Mouse (Mus musculus) neural tube, embryonic 12.5 days (tissue): Measurements from ENCODE around the gene Ehmt2. TPM values are rescaled to one million over a fixed set of nuclear protein-coding genes. Genes with fewer than 3 reads are reported as not detected.

ENCODE experiments used
- ATAC-seq: fragments of 200-750 bp; cut with Nextera tagmentation; 2 replicates; pipeline ENCODE4 v1.8.0; 2017; ENCODE audit warnings: low read depth, mild to moderate bottlenecking, moderate TSS enrichment, moderate library complexity; ENCODE audit not compliant: low FRiP score
- H3K27ac ChIP-seq: fragments of 300-500 bp; sonication (generic); 2 replicates; pipeline ENCODE4 v1.5.1; 2016
- H3K27me3 ChIP-seq: fragments of 300-500 bp; sonication (generic); replicated peaks from 2 replicates; pipeline ENCODE4 v1.6.1; 2016; ENCODE audit warnings: mild to moderate bottlenecking
- H3K36me3 ChIP-seq: fragments of 300-500 bp; sonication (generic); 2 replicates; pipeline ENCODE4 v1.6.1; 2016; ENCODE audit warnings: mild to moderate bottlenecking
- H3K4me1 ChIP-seq: fragments of 300-500 bp; sonication (generic); 2 replicates; pipeline ENCODE4 v1.6.1; 2016
- H3K4me2 ChIP-seq: fragments of 300-500 bp; sonication (generic); replicated peaks from 2 replicates; pipeline ENCODE4 v1.6.1; 2016; ENCODE audit warnings: mild to moderate bottlenecking
- H3K4me3 ChIP-seq: fragments of 300-500 bp; sonication (generic); 2 replicates; pipeline ENCODE4 v1.5.1; 2016
- H3K9ac ChIP-seq: fragments of 300-500 bp; sonication (generic); 2 replicates; pipeline ENCODE4 v1.6.1; 2016; ENCODE audit warnings: mild to moderate bottlenecking
- H3K9me3 ChIP-seq: fragments of 300-500 bp; sonication (generic); 2 replicates; pipeline ENCODE4 v1.6.1; 2016; ENCODE audit warnings: mild to moderate bottlenecking
- WGBS: fragments of 180-500 bp; shearing (Covaris S2); methylation state at CpG from one replicate; pipeline ENCODE4 v1.1.7; 2016; 5-methylcytosine and 5-hydroxymethylcytosine counted together
- polyA plus RNA-seq: library from polyadenylated mRNA; unstranded; fragments of >200 nt; fragmentation: Nextera tagmentation; extraction: Ambion mirVana; gene quantifications from 2 replicates; pipeline ENCODE4 v1.2.1, GENCODE M21; 2016

Gene Ehmt2
- polyA plus RNA-seq, result 113 and 117 TPM in 2 replicates

GRCm38 (mm10) chr17:34898160-34898586 lies at the start of gene Ehmt2, which contains the start of gene C2:
Ehmt2 (plus strand) TSS chr17:34898469.
C2 (minus strand) TSS chr17:34898265.
- ATAC-seq, result 0 out of 2 replicates have a peak, but pooled peaks have one; percentile 11
- Histone ChIP-seq H3K4me2 (peak within 1 kb of the TSS; percentile 98), H3K9me3 (no peaks in the 10 kb centered on the region), H3K4me1 (peaks cover 41% of the 10 kb centered on the region), H3K27me3 (no peaks in the 10 kb centered on the region), H3K4me3 (peak within 1 kb of the TSS; percentile 98), H3K36me3 (peaks cover 23% of the 10 kb centered on the region), H3K27ac (peak within 1 kb of the TSS; percentile 79), H3K9ac (peak within 1 kb of the TSS; percentile 89)
- 1% methylated on average over 41 of the region's 44 CpGs for WGBS

GRCm38 (mm10) chr17:34849722-34850516 lies 48.4 kb upstream of the Ehmt2 start, which contains the start of the genes Skiv2l and Nelfe:
Skiv2l (minus strand) TSS chr17:34850210.
Nelfe (plus strand) TSS chr17:34850391.
- no peaks in the 10 kb centered on the region for H3K27me3 ChIP-seq
- H3K4me1 ChIP-seq, result peaks cover 18% of the 10 kb centered on the region
- peaks cover 59% of the 10 kb centered on the region for H3K36me3 ChIP-seq
- peak; percentile 96 for ATAC-seq
- H3K4me3 ChIP-seq, result peak within 1 kb of the TSS; percentile 78
- WGBS, result under 1% methylated on average over 65 of the region's 65 CpGs
- no peaks in the 10 kb centered on the region for H3K9me3 ChIP-seq
- no peak within 1 kb of the TSS for H3K27ac ChIP-seq
- peak within 1 kb of the TSS; percentile 94 for H3K4me2 ChIP-seq
- peak within 1 kb of the TSS; percentile 71 for H3K9ac ChIP-seq

GRCm38 (mm10) chr17:34850517-34851125 lies 47.6 kb upstream of the Ehmt2 start:
- Histone ChIP-seq H3K4me1 (peaks cover 18% of the 10 kb centered on the region), H3K4me3 (peak overlapping the region; percentile 78), H3K27me3 (no peaks in the 10 kb centered on the region), H3K36me3 (peaks cover 58% of the 10 kb centered on the region), H3K27ac (no peak overlapping the region), H3K4me2 (peak overlapping the region; percentile 94), H3K9me3 (no peaks in the 10 kb centered on the region), H3K9ac (peak overlapping the region; percentile 71)
- 2% methylated on average over 25 of the region's 25 CpGs for WGBS
- ATAC-seq, result peak; percentile 66

GRCm38 (mm10) chr17:34853511-34853910 lies 44.8 kb upstream of the Ehmt2 start:
- no peak for ATAC-seq
- peaks cover 52% of the 10 kb centered on the region for H3K36me3 ChIP-seq

GRCm38 (mm10) chr17:34854761-34855160 lies 43.5 kb upstream of the Ehmt2 start:
- Histone ChIP-seq H3K27me3 (no peaks in the 10 kb centered on the region), H3K4me2 (no peak overlapping the region), H3K9me3 (no peaks in the 10 kb centered on the region), H3K4me3 (no peak overlapping the region), H3K27ac (no peak overlapping the region), H3K36me3 (peaks cover 52% of the 10 kb centered on the region), H3K9ac (no peak overlapping the region), H3K4me1 (peaks cover 12% of the 10 kb centered on the region)
- WGBS, result 88% methylated on average over 3 of the region's 3 CpGs
- no peak for ATAC-seq

More at GRCm38 (mm10) chr17:34853511-34853910, 44.8 kb upstream of the Ehmt2 start:
- Histone ChIP-seq H3K27ac (no peak overlapping the region), H3K9me3 (no peaks in the 10 kb centered on the region), H3K4me1 (peaks cover 18% of the 10 kb centered on the region), H3K4me2 (no peak overlapping the region), H3K27me3 (no peaks in the 10 kb centered on the region), H3K9ac (no peak overlapping the region), H3K4me3 (no peak overlapping the region)
- WGBS, result 84% methylated on average over 8 of the region's 8 CpGs

- no peak for ATAC-seq
- H3K4me1 ChIP-seq, result peaks cover 8% of the 10 kb centered on the region
- H3K4me3 ChIP-seq, result no peak overlapping the region
- H3K9ac ChIP-seq, result no peak overlapping the region
- H3K27ac ChIP-seq, result no peak overlapping the region
- H3K27me3 ChIP-seq, result no peaks in the 10 kb centered on the region
- H3K36me3 ChIP-seq, result peaks cover 52% of the 10 kb centered on the region
- no peaks in the 10 kb centered on the region for H3K9me3 ChIP-seq
- WGBS, result 46% methylated on average over 3 of the region's 3 CpGs
- no peak overlapping the region for H3K4me2 ChIP-seq
These were observed 42.4 kb upstream of the Ehmt2 start for GRCm38 (mm10) chr17:34855825-34856224.

GRCm38 (mm10) chr17:34858670-34859069 lies 39.6 kb upstream of the Ehmt2 start:
- 89% methylated on average over 4 of the region's 4 CpGs for WGBS
- Histone ChIP-seq H3K27me3 (no peaks in the 10 kb centered on the region), H3K27ac (no peak overlapping the region), H3K36me3 (peaks cover 38% of the 10 kb centered on the region), H3K4me3 (no peak overlapping the region), H3K9ac (no peak overlapping the region), H3K4me1 (no peaks in the 10 kb centered on the region), H3K9me3 (no peaks in the 10 kb centered on the region), H3K4me2 (no peak overlapping the region)
- no peak for ATAC-seq

GRCm38 (mm10) chr17:34860514-34860913 lies 37.8 kb upstream of the Ehmt2 start:
- WGBS, result 89% methylated on average over 9 of the region's 9 CpGs
- Histone ChIP-seq H3K9ac (no peak overlapping the region), H3K4me3 (no peak overlapping the region), H3K36me3 (peaks cover 22% of the 10 kb centered on the region), H3K4me2 (no peak overlapping the region), H3K4me1 (no peaks in the 10 kb centered on the region), H3K27ac (no peak overlapping the region), H3K27me3 (no peaks in the 10 kb centered on the region), H3K9me3 (no peaks in the 10 kb centered on the region)
- ATAC-seq, result no peak

GRCm38 (mm10) chr17:34861704-34862415 lies 36.4 kb upstream of the Ehmt2 start:
- Histone ChIP-seq H3K9ac (no peak overlapping the region), H3K4me2 (no peak overlapping the region), H3K4me1 (no peaks in the 10 kb centered on the region), H3K4me3 (no peak overlapping the region), H3K9me3 (no peaks in the 10 kb centered on the region), H3K27ac (no peak overlapping the region), H3K27me3 (no peaks in the 10 kb centered on the region), H3K36me3 (peaks cover 9% of the 10 kb centered on the region)
- no peak for ATAC-seq
- 69% methylated on average over 13 of the region's 13 CpGs for WGBS

- Histone ChIP-seq H3K9ac (no peak within 1 kb of the TSS), H3K36me3 (0 out of 2 replicates have a peak, but pooled peaks cover 2% of the 10 kb centered on the region), H3K27me3 (no peaks in the 10 kb centered on the region), H3K4me3 (no peak within 1 kb of the TSS), H3K4me1 (no peaks in the 10 kb centered on the region), H3K4me2 (no peak within 1 kb of the TSS), H3K27ac (no peak within 1 kb of the TSS), H3K9me3 (no peaks in the 10 kb centered on the region)
- ATAC-seq, result no peak
- WGBS, result 73% methylated on average over 8 of the region's 8 CpGs
These were observed 35.7 kb upstream of the Ehmt2 start, which contains the start of gene Cfb for GRCm38 (mm10) chr17:34862416-34863081. Cfb (minus strand) TSS chr17:34862518.

GRCm38 (mm10) chr17:34865981-34866380 lies 32.3 kb upstream of the Ehmt2 start:
- H3K4me3 ChIP-seq, result no peak overlapping the region
- H3K27ac ChIP-seq, result no peak overlapping the region
- no peaks in the 10 kb centered on the region for H3K4me1 ChIP-seq
- H3K9ac ChIP-seq, result no peak overlapping the region
- no peaks in the 10 kb centered on the region for H3K27me3 ChIP-seq
- no peaks in the 10 kb centered on the region for H3K36me3 ChIP-seq
- no peak overlapping the region for H3K4me2 ChIP-seq
- no peak for ATAC-seq
- H3K9me3 ChIP-seq, result no peaks in the 10 kb centered on the region
- WGBS, result 69% methylated on average over 7 of the region's 7 CpGs
